Comparison of ENCODE assay signal across 10 mouse cellular contexts in the genomic region with DNA sequence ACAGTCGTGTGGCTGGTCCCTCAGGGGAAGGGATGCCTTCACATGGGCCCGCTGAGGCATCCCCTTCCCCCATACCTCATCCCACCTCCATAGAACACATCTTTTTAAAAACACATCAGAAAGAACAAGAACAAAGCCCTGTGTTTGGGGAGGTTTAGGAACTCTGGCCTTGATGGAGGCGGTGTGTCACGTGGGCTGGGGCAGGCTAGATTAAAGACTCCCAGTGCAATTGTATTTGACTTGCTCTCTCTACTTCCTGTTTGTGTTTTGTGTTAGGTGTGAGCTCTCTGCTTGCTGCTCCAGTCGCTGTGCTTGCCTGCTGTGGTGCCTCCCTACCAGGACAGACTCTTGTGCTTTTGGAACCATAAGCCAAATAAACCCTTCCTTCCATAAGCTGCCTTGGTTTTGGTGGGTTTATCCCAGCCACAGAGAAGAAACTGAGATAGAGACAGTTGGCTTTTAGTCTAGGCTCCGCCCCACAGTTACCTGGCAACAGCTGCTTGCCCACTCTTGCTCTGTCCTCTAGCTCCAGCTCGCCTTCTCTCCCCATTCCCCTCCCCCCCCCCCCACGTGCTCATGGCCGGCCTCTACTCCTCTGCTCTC. TPM values are rescaled to one million over a fixed set of nuclear protein-coding genes. Genes with fewer than 3 reads are reported as not detected.
DNase-seq lines count a peak whose midpoint lies in the region; ATAC-seq lines count a peak whose summit lies in the region.
"Had no signal": no experiment of that assay in that cellular context is flagged by ENCODE, and none has a peak within 500 bp of the region (broad histone marks: within the 10 kb centered on the region; RNA-seq: fewer than 3 reads in every experiment).

No protein-coding gene starts in this region.

- H3K27ac ChIP-seq in neural tube, embryonic 15.5 days (replicated peaks) = no peak overlapping the region
- peak overlapping the region; percentile 79 for H3K27ac ChIP-seq in forebrain, embryonic 12.5 days
- H3K27ac ChIP-seq in liver, embryonic 13.5 days = peak overlapping the region; percentile 73

- H3K4me2 ChIP-seq in neural tube, embryonic 15.5 days = no peak overlapping the region
- peak overlapping the region; percentile 34 for H3K4me2 ChIP-seq in forebrain, embryonic 12.5 days
- H3K4me2 ChIP-seq in liver, embryonic 13.5 days = peak overlapping the region; percentile 23

- no peak overlapping the region for H3K4me3 ChIP-seq in neural tube, embryonic 15.5 days (replicated peaks)
- H3K4me3 ChIP-seq in forebrain, embryonic 12.5 days (replicated peaks) = no peak overlapping the region
- no peak overlapping the region for H3K4me3 ChIP-seq in liver, embryonic 13.5 days (replicated peaks)
- H3K4me3 ChIP-seq: megakaryocyte, embryonic 14.5 days had no signal

- WGBS in neural tube, embryonic 15.5 days = 11% methylated on average over 9 of the region's 9 CpGs
- WGBS in forebrain, embryonic 12.5 days = 2% methylated on average over 9 of the region's 9 CpGs
- 21% methylated on average over 9 of the region's 9 CpGs for WGBS in liver, embryonic 13.5 days (ENCODE audit: insufficient replicate concordance)

- no peak for ATAC-seq in neural tube, embryonic 15.5 days (ENCODE audit: low FRiP score)
- peak; percentile 42 for ATAC-seq in forebrain, embryonic 12.5 days (ENCODE audit: low FRiP score)
- 0 out of 2 replicates have a peak, but pooled peaks have one; percentile 5 for ATAC-seq in liver, embryonic 13.5 days (ENCODE audit: low read depth)

- H3K9ac ChIP-seq in neural tube, embryonic 15.5 days (replicated peaks) = no peak overlapping the region
- no peak overlapping the region for H3K9ac ChIP-seq in forebrain, embryonic 12.5 days
- 0 out of 2 replicates have a peak overlapping the region, but pooled peaks have one; percentile 8 for H3K9ac ChIP-seq in liver, embryonic 13.5 days

- H3K4me1 ChIP-seq in neural tube, embryonic 15.5 days = peaks cover 25% of the 10 kb centered on the region
- peaks cover 33% of the 10 kb centered on the region for H3K4me1 ChIP-seq in forebrain, embryonic 12.5 days
- peaks cover 44% of the 10 kb centered on the region for H3K4me1 ChIP-seq in liver, embryonic 13.5 days (replicated peaks)

- H3K27me3 ChIP-seq in neural tube, embryonic 15.5 days (replicated peaks) = no peaks in the 10 kb centered on the region
- no peaks in the 10 kb centered on the region for H3K27me3 ChIP-seq in forebrain, embryonic 12.5 days
- H3K27me3 ChIP-seq in liver, embryonic 13.5 days = no peaks in the 10 kb centered on the region
- H3K27me3 ChIP-seq: megakaryocyte, embryonic 14.5 days had no signal

- H3K9me3 ChIP-seq in neural tube, embryonic 15.5 days (replicated peaks) = no peaks in the 10 kb centered on the region
- no peaks in the 10 kb centered on the region for H3K9me3 ChIP-seq in forebrain, embryonic 12.5 days
- H3K9me3 ChIP-seq in liver, embryonic 13.5 days (replicated peaks) = no peaks in the 10 kb centered on the region

- peak; percentile 35 for DNase-seq in neural tube, embryonic 10.5 days (ENCODE audit: extremely low spot score, low spot score)
- DNase-seq in liver, embryonic 13.5 days = peak; percentile 40
- peak; percentile 44 for DNase-seq in thymus, postnatal 25 days
- no peak for DNase-seq in spleen, postnatal 10 days (ENCODE audit: low spot score in 2 of 2)
- no peak for DNase-seq in layer of hippocampus, postnatal 10 days (ENCODE audit: low spot score in 2 of 2)
- DNase-seq in frontal cortex, postnatal 10 days (ENCODE audit: low spot score in 2 of 2) = no peak
- DNase-seq: kidney, adult 8-10 months had no signal

- no peaks in the 10 kb centered on the region for H3K36me3 ChIP-seq in neural tube, embryonic 15.5 days
- H3K36me3 ChIP-seq in forebrain, embryonic 12.5 days (replicated peaks) = no peaks in the 10 kb centered on the region
- no peaks in the 10 kb centered on the region for H3K36me3 ChIP-seq in liver, embryonic 13.5 days

RNA-seq across cellular contexts. Expression of gene Cln6, which starts 12.7 kb away (rescaled TPM):
- polyA plus RNA-seq in neural tube, embryonic 15.5 days (2015; fragmentation: Nextera tagmentation; extraction: Ambion mirVana) = 5.7 and 10.5 TPM in 2 replicates
- polyA plus RNA-seq in forebrain, embryonic 12.5 days (2016; fragmentation: Nextera tagmentation; extraction: Ambion mirVana) = 8.5 and 9.8 TPM in 2 replicates
- polyA plus RNA-seq in liver, embryonic 13.5 days (2015; fragmentation: Nextera tagmentation; extraction: Ambion mirVana) = 14.9 and 15.4 TPM in 2 replicates
- 1 to 10 TPM; 9.2 to 9.7 TPM for total RNA-seq in layer of hippocampus, postnatal 10 days (2021)

RNA-seq across cellular contexts. Expression of gene Fem1b, which starts 14.2 kb away (rescaled TPM):
- 39.8 and 45.4 TPM in 2 replicates for polyA plus RNA-seq in neural tube, embryonic 15.5 days (2015; fragmentation: Nextera tagmentation; extraction: Ambion mirVana)
- 56.6 and 59.0 TPM in 2 replicates for polyA plus RNA-seq in forebrain, embryonic 12.5 days (2016; fragmentation: Nextera tagmentation; extraction: Ambion mirVana)
- polyA plus RNA-seq in liver, embryonic 13.5 days (2015; fragmentation: Nextera tagmentation; extraction: Ambion mirVana) = 9.4 and 12.4 TPM in 2 replicates
- 100 to 1,000 TPM; 114 to 116 TPM for total RNA-seq in layer of hippocampus, postnatal 10 days (2021)

RNA-seq across cellular contexts. Expression of gene Calml4, which starts 32.0 kb away (rescaled TPM):
- polyA plus RNA-seq in neural tube, embryonic 15.5 days (2015; fragmentation: Nextera tagmentation; extraction: Ambion mirVana) = 7.1 and 21.3 TPM in 2 replicates
- polyA plus RNA-seq in forebrain, embryonic 12.5 days (2016; fragmentation: Nextera tagmentation; extraction: Ambion mirVana) = 1.8 and 3.1 TPM in 2 replicates
- 1.8 TPM in 2 replicates for polyA plus RNA-seq in liver, embryonic 13.5 days (2015; fragmentation: Nextera tagmentation; extraction: Ambion mirVana)
- 1 to 10 TPM; 3.0 to 6.8 TPM for total RNA-seq in layer of hippocampus, postnatal 10 days (2021)

Comparison
In these comparisons a context has a peak if more than half of its experiments do, and no peak if none do; other contexts are left out.
1. DNase-seq: peak in neural tube, embryonic 10.5 days (single experiment), liver, embryonic 13.5 days (single experiment) and thymus, postnatal 25 days (single experiment); none in spleen, postnatal 10 days (0 of 2), layer of hippocampus, postnatal 10 days (0 of 2) and frontal cortex, postnatal 10 days (0 of 2).